Mouse (Mus musculus) lung, adult 18-20 months (tissue): ENCODE results near the gene Krt6b.
"Not testable (repeated sequence)": the region's sequence is repeated elsewhere in the genome, so short reads cannot be mapped to it uniquely, and the experiment has no call there.

Experiments
- DNase-seq, 2 experiments: peaks; one replicate each; pipeline ENCODE4 v3.0.0; 2022; ENCODE audit warnings: mixed read lengths in 2 of 2

The Krt6b gene

GRCm38 (mm10) chr15:101680187-101680586, at the start of gene Krt6b:
Gene Krt6b, minus strand, starts transcription at chr15:101680287.
- no peak for DNase-seq

GRCm38 (mm10) chr15:101724686-101725085, 44.6 kb upstream of the Krt6b start:
- peak; percentile 26 to 54 for DNase-seq

GRCm38 (mm10) chr15:101715831-101716230, 35.7 kb upstream of the Krt6b start:
- DNase-seq, result no peak

GRCm38 (mm10) chr15:101714356-101714755, 34.3 kb upstream of the Krt6b start:
- DNase-seq, result peak; percentile 23 to 38

GRCm38 (mm10) chr15:101713731-101714130, 33.6 kb upstream of the Krt6b start:
- no peak for DNase-seq

GRCm38 (mm10) chr15:101712720-101713119, 32.6 kb upstream of the Krt6b start, which contains the start of gene Krt5:
Gene Krt5, minus strand, starts transcription at chr15:101712898.
- DNase-seq, result no peak

GRCm38 (mm10) chr15:101708683-101709082, 28.6 kb upstream of the Krt6b start:
- DNase-seq, result no peak

- no peak for DNase-seq
Measured at GRCm38 (mm10) chr15:101707454-101707853, 27.4 kb upstream of the Krt6b start.

- no peak for DNase-seq
Measured at GRCm38 (mm10) chr15:101704066-101704465, 24.0 kb upstream of the Krt6b start.

GRCm38 (mm10) chr15:101702380-101702779, 22.3 kb upstream of the Krt6b start:
- DNase-seq, result no peak

- DNase-seq, result no peak
Measured at GRCm38 (mm10) chr15:101699866-101700265, 19.8 kb upstream of the Krt6b start.

- DNase-seq, result no peak
Measured at GRCm38 (mm10) chr15:101699192-101699591, 19.1 kb upstream of the Krt6b start.

GRCm38 (mm10) chr15:101697326-101698188, 17.5 kb upstream of the Krt6b start:
- no peak for DNase-seq

GRCm38 (mm10) chr15:101694207-101694606, 14.1 kb upstream of the Krt6b start, which contains the start of gene Krt6a:
Gene Krt6a, minus strand, starts transcription at chr15:101694307.
- no peak for DNase-seq

- not testable (repeated sequence) for DNase-seq
Measured at GRCm38 (mm10) chr15:101690460-101690859, 10.4 kb upstream of the Krt6b start.

GRCm38 (mm10) chr15:101688161-101688560, 8.1 kb upstream of the Krt6b start:
- DNase-seq, result peak; percentile 32 to 63

GRCm38 (mm10) chr15:101675978-101676377, 4.1 kb downstream of the Krt6b start:
- DNase-seq, result no peak

- DNase-seq, result no peak
Measured at GRCm38 (mm10) chr15:101652736-101653265, 27.3 kb downstream of the Krt6b start.

GRCm38 (mm10) chr15:101647280-101647679, 32.8 kb downstream of the Krt6b start, which contains the start of gene Gm5478:
Gene Gm5478, minus strand, starts transcription at chr15:101647380.
- no peak for DNase-seq

- DNase-seq, result no peak
Measured at GRCm38 (mm10) chr15:101627884-101628283, 52.2 kb downstream of the Krt6b start, which contains the start of gene Gm5414. Gene Gm5414, minus strand, starts transcription at chr15:101628188.
